Mouse (Mus musculus): ENCODE results near the gene Dennd5b. TPM values are rescaled to one million over a fixed set of nuclear protein-coding genes. Genes with fewer than 3 reads are reported as not detected.

Gene Dennd5b
- polyA plus RNA-seq, 2 experiments: 2.3 to 3.1 TPM

DNA sequence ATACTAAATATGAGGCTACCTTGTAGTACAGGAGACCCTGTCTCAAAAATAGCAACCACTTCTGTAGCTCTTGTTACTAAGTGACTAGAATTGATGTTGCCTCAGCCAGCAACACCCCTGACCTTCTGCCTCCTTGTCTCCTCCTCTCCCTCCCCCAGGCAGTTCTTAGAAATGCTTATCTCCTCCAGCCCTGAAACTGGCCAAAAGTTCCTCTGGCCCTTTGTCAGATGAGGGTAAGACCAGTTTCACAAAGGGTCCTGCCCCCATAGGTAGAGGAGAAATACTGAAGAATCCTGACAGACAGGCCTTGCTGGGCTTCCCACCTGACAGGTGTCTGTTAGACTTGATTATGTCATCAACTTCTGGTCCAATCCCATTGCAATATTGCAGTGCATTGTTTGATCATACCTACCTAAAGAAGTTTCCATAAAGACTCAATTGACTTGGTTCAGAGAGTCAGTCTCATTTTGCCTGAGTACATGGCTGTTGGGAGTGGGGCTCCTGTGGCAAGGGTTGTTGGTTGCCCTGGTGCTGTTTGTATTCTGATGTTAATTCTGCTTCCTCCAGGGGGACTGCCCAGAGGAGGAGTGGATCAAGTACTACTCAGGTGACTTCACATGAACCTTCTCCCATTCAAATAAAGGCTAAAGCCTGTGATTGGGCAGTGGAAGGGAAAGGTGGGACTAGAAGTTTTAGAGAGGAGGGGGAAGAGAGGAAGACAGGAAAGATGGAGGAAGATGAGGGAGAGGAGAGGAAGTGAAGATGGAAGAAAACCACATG lies 145.6 kb downstream of the Dennd5b start:
- Histone ChIP-seq H3K27me3 (ENCODE audit: control insufficient read depth, insufficient read depth, low read length) (no peaks in the 10 kb centered on the region), H3K4me1 (replicated peaks; ENCODE audit: control insufficient read depth in 2 of 2, insufficient read depth in 2 of 2, low read length in 1 of 2) (no peaks in the 10 kb centered on the region; a peak in 1 of 4 replicates), H3K27ac (no peak overlapping the region), H3K4me3 (ENCODE audit: insufficient read depth in 1 of 2, low read depth in 2 of 2, low read length in 2 of 2) (no peak overlapping the region), H3K36me3 (replicated peaks; ENCODE audit: control insufficient read depth, insufficient read depth, low read depth) (no peaks in the 10 kb centered on the region), H3K9me3 (ENCODE audit: control insufficient read depth, low read length) (no peaks in the 10 kb centered on the region), H3K9ac (replicated peaks) (no peak overlapping the region), H3K4me2 (ENCODE audit: low read depth) (no peak overlapping the region)
- TF ChIP-seq EP300 (IDR thresholded peaks at IDR 0.05; ENCODE audit: low read depth) (no peak), CTCF (IDR thresholded peaks at IDR 0.05; ENCODE audit: low read depth) (no peak)
- no peak for DNase-seq (ENCODE audit: low read depth in 3 of 3, low spot score in 3 of 3)
- no peak for ATAC-seq (ENCODE audit: insufficient read depth)

DNA sequence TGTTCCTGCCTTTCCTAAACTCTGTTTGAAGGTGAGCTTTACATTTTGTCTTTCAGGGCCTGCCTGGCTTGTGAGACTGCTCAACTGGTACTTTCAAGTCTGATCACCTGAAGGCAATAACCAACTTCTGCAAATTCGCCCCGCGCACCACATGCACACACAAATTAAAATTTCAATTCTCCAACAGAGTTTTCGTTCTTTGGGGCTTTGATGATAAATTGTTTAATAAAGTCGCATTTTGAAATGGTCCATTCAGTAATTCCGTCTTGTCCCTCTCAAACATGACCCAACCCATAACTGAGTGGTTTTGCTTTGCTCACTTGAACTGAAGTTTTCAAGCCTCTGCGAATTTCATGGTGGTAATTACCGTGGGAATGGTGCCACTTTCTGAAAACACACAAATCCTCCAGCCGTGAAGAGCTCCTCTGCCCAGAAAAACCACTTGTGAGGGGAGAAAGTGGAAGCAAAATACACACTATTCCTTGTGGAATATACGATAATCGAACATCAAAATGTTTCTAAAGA lies 154.5 kb downstream of the Dennd5b start:
- DNase-seq (ENCODE audit: low read depth in 3 of 3, low spot score in 3 of 3) (no peak), ATAC-seq (ENCODE audit: insufficient read depth) (no peak)
- Histone ChIP-seq H3K27me3 (ENCODE audit: control insufficient read depth, insufficient read depth, low read length) (no peaks in the 10 kb centered on the region), H3K4me3 (ENCODE audit: insufficient read depth in 1 of 2, low read depth in 2 of 2, low read length in 2 of 2) (peak overlapping the region; percentile 87 to 88), H3K36me3 (replicated peaks; ENCODE audit: control insufficient read depth, insufficient read depth, low read depth) (no peaks in the 10 kb centered on the region), H3K27ac (peak overlapping the region; percentile 24; the same call in 1 of the 2 replicates), H3K9me3 (ENCODE audit: control insufficient read depth, low read length) (no peaks in the 10 kb centered on the region), H3K4me2 (ENCODE audit: low read depth) (peak overlapping the region; percentile 99), H3K9ac (replicated peaks) (peak overlapping the region; percentile 71), H3K4me1 (replicated peaks; ENCODE audit: control insufficient read depth in 2 of 2, insufficient read depth in 2 of 2, low read length in 1 of 2) (peaks cover 5 to 14% of the 10 kb centered on the region in 2 experiments; a peak in 3 of 4 replicates)
- 41% methylated on average over 11 of the region's 11 CpGs for WGBS (ENCODE audit: insufficient replicate concordance)
- TF ChIP-seq EP300 (IDR thresholded peaks at IDR 0.05; ENCODE audit: low read depth) (no peak), CTCF (IDR thresholded peaks at IDR 0.05; ENCODE audit: low read depth) (no peak)

GRCm38 (mm10) chr6:148946409-148946742 lies 155.1 kb downstream of the Dennd5b start, which contains the start of gene Sinhcaf:
Sinhcaf (minus strand) TSS chr6:148946467.
- Histone ChIP-seq H3K4me1 (replicated peaks; ENCODE audit: control insufficient read depth in 2 of 2, insufficient read depth in 2 of 2, low read length in 1 of 2) (peaks cover 5 to 17% of the 10 kb centered on the region in 2 experiments; a peak in 3 of 4 replicates), H3K4me2 (ENCODE audit: low read depth) (peak within 1 kb of the TSS; percentile 99), H3K9ac (replicated peaks) (peak within 1 kb of the TSS; percentile 93), H3K27ac (peak within 1 kb of the TSS; percentile 81), H3K4me3 (ENCODE audit: insufficient read depth in 1 of 2, low read depth in 2 of 2, low read length in 2 of 2) (peak within 1 kb of the TSS; percentile 87 to 88), H3K27me3 (ENCODE audit: control insufficient read depth, insufficient read depth, low read length) (no peaks in the 10 kb centered on the region), H3K9me3 (ENCODE audit: control insufficient read depth, low read length) (no peaks in the 10 kb centered on the region), H3K36me3 (replicated peaks; ENCODE audit: control insufficient read depth, insufficient read depth, low read depth) (peaks cover 2% of the 10 kb centered on the region)
- WGBS (ENCODE audit: insufficient replicate concordance): under 1% methylated on average over 47 of the region's 47 CpGs
- DNase-seq (ENCODE audit: low read depth in 3 of 3, low spot score in 3 of 3) (peak; percentile 94 to 96 (median 95)), ATAC-seq (ENCODE audit: insufficient read depth) (peak; percentile 84)
- TF ChIP-seq EP300 (IDR thresholded peaks at IDR 0.05; ENCODE audit: low read depth) (no peak), CTCF (IDR thresholded peaks at IDR 0.05; ENCODE audit: low read depth) (no peak)

GRCm38 (mm10) chr6:148945509-148946408 lies 155.7 kb downstream of the Dennd5b start:
- H3K9ac ChIP-seq (replicated peaks): peak overlapping the region; percentile 93
- H3K4me3 ChIP-seq (ENCODE audit: insufficient read depth in 1 of 2, low read depth in 2 of 2, low read length in 2 of 2): peak overlapping the region; percentile 87 to 88
- TF ChIP-seq EP300 (IDR thresholded peaks at IDR 0.05; ENCODE audit: low read depth) (no peak), CTCF (IDR thresholded peaks at IDR 0.05; ENCODE audit: low read depth) (no peak)
- under 1% methylated on average over 73 of the region's 75 CpGs for WGBS (ENCODE audit: insufficient replicate concordance)
- peak in 1 of 3 experiments; percentile 33 for DNase-seq (ENCODE audit: low read depth in 3 of 3, low spot score in 3 of 3)
- peak overlapping the region; percentile 99 for H3K4me2 ChIP-seq (ENCODE audit: low read depth)
- H3K4me1 ChIP-seq (replicated peaks; ENCODE audit: control insufficient read depth in 2 of 2, insufficient read depth in 2 of 2, low read length in 1 of 2): peaks cover 5 to 17% of the 10 kb centered on the region in 2 experiments; a peak in 3 of 4 replicates
- peaks cover 2% of the 10 kb centered on the region for H3K36me3 ChIP-seq (replicated peaks; ENCODE audit: control insufficient read depth, insufficient read depth, low read depth)
- peak; percentile 10 for ATAC-seq (ENCODE audit: insufficient read depth)
- H3K27ac ChIP-seq: peak overlapping the region; percentile 81
- H3K27me3 ChIP-seq (ENCODE audit: control insufficient read depth, insufficient read depth, low read length): no peaks in the 10 kb centered on the region
- no peaks in the 10 kb centered on the region for H3K9me3 ChIP-seq (ENCODE audit: control insufficient read depth, low read length)

Data from liver, embryonic 14.5 days (tissue).